Mouse (Mus musculus) kidney, adult 2 months (tissue): Measurements from ENCODE around the gene Igsf9. TPM values are rescaled to one million over a fixed set of nuclear protein-coding genes. Genes with fewer than 3 reads are reported as not detected.

Source experiments
- DNase-seq: peaks from one replicate; pipeline ENCODE4 v3.0.0; 2021
- H3K27ac ChIP-seq: fragments of 200-500 bp; 2 replicates; pipeline ENCODE4 v1.5.1; 2012; ENCODE audit warnings: low read depth, low read length, control low read depth, inconsistent platforms; ENCODE audit not compliant: insufficient read depth
- H3K27me3 ChIP-seq: fragments of 200-500 bp; replicated peaks from 2 replicates; pipeline ENCODE4 v1.6.1; 2012; ENCODE audit warnings: mild to moderate bottlenecking, moderate library complexity, low read length, inconsistent platforms; ENCODE audit not compliant: control insufficient read depth, insufficient read depth
- H3K36me3 ChIP-seq: fragments of 200-500 bp; 2 replicates; pipeline ENCODE4 v1.6.1; 2012; ENCODE audit warnings: mild to moderate bottlenecking, moderate library complexity, low read length, inconsistent platforms; ENCODE audit not compliant: control insufficient read depth, insufficient read depth
- H3K4me1 ChIP-seq: fragments of 200-500 bp; 2 replicates; pipeline ENCODE4 v1.6.1; 2011; ENCODE audit warnings: low read length; ENCODE audit not compliant: control insufficient read depth, insufficient read depth
- H3K4me3 ChIP-seq: fragments of 200-500 bp; 2 replicates; pipeline ENCODE4 v1.5.1; 2011; ENCODE audit warnings: mild to moderate bottlenecking, low read depth, low read length, control low read depth; ENCODE audit not compliant: insufficient read depth
- CTCF ChIP-seq: fragments of 200-500 bp; conservative IDR thresholded peaks from 2 replicates; pipeline ENCODE4 v1.5.1; 2011; ENCODE audit warnings: low read depth, mild to moderate bottlenecking, control low read depth, low read length, moderate library complexity, mixed read lengths; ENCODE audit not compliant: insufficient read depth, insufficient read length
- POLR2A ChIP-seq: fragments of 200-500 bp; IDR thresholded peaks from one replicate; pipeline ENCODE4 v1.6.1; 2011; ENCODE audit warnings: low read depth, low read length, control low read depth
- WGBS: fragments of 180-500 bp; shearing (Covaris S2); methylation state at CpG from one replicate; pipeline ENCODE4 v1.1.7; 2018; 5-methylcytosine and 5-hydroxymethylcytosine counted together
- polyA plus RNA-seq: library from polyadenylated mRNA; depleted of rRNA; stranded (reverse); fragments of >200 nt; gene quantifications from 2 replicates; pipeline ENCODE4 v1.2.3, GENCODE M21; 2012

Gene Igsf9
- polyA plus RNA-seq, 1 experiment: 15.4 TPM

- H3K4me1 ChIP-seq: peaks cover 30% of the 10 kb centered on the region
- peak; percentile 73 for DNase-seq
Observed at GRCm38 (mm10) chr1:172510421-172510972, 28.9 kb downstream of the Igsf9 start.

GRCm38 (mm10) chr1:172512962-172513361 lies 31.4 kb downstream of the Igsf9 start:
- H3K4me1 ChIP-seq: peaks cover 28% of the 10 kb centered on the region
- H3K36me3 ChIP-seq: no peaks in the 10 kb centered on the region
- TF ChIP-seq POLR2A (no peak), CTCF (peak; percentile 18; the same call in 1 of the 2 replicates)
- peak; percentile 87 for DNase-seq
- no peak overlapping the region for H3K4me3 ChIP-seq
- H3K27ac ChIP-seq: peak overlapping the region; percentile 87
- H3K27me3 ChIP-seq: no peaks in the 10 kb centered on the region
- WGBS: 30% methylated on average over 13 of the region's 13 CpGs

More at GRCm38 (mm10) chr1:172510421-172510972, 28.9 kb downstream of the Igsf9 start:
- 25% methylated on average over 13 of the region's 13 CpGs for WGBS
- Histone ChIP-seq H3K27ac (peak overlapping the region; percentile 32; the same call in 1 of the 2 replicates), H3K36me3 (peaks cover 2% of the 10 kb centered on the region; the same call in 1 of the 2 replicates), H3K27me3 (no peaks in the 10 kb centered on the region), H3K4me3 (no peak overlapping the region)
- no peak for TF ChIP-seq CTCF
- no peak for TF ChIP-seq POLR2A

GRCm38 (mm10) chr1:172513525-172514212 lies 32.1 kb downstream of the Igsf9 start:
- Histone ChIP-seq H3K4me1 (peaks cover 24% of the 10 kb centered on the region), H3K4me3 (no peak overlapping the region), H3K36me3 (no peaks in the 10 kb centered on the region), H3K27ac (peak overlapping the region; percentile 87), H3K27me3 (no peaks in the 10 kb centered on the region)
- WGBS: 61% methylated on average over 17 of the region's 17 CpGs
- TF ChIP-seq CTCF: no peak
- no peak for TF ChIP-seq POLR2A
- DNase-seq: peak; percentile 66

- TF ChIP-seq CTCF (no peak), POLR2A (no peak)
- H3K27me3 ChIP-seq: no peaks in the 10 kb centered on the region
- H3K4me3 ChIP-seq: no peak overlapping the region
- WGBS: 67% methylated on average over 4 of the region's 4 CpGs
- peaks cover 21% of the 10 kb centered on the region for H3K4me1 ChIP-seq
- DNase-seq: no peak
- no peaks in the 10 kb centered on the region for H3K36me3 ChIP-seq
- H3K27ac ChIP-seq: peak overlapping the region; percentile 87
Observed at GRCm38 (mm10) chr1:172514213-172514529, 32.6 kb downstream of the Igsf9 start.

GRCm38 (mm10) chr1:172514551-172515268 lies 33.1 kb downstream of the Igsf9 start:
- Histone ChIP-seq H3K27ac (peak overlapping the region; percentile 87), H3K36me3 (no peaks in the 10 kb centered on the region), H3K27me3 (no peaks in the 10 kb centered on the region), H3K4me3 (no peak overlapping the region), H3K4me1 (peaks cover 18% of the 10 kb centered on the region)
- WGBS: 59% methylated on average over 7 of the region's 7 CpGs
- no peak for TF ChIP-seq CTCF
- peak; percentile 66 for DNase-seq

GRCm38 (mm10) chr1:172515396-172515795 lies 33.8 kb downstream of the Igsf9 start:
- Histone ChIP-seq H3K4me3 (no peak overlapping the region), H3K4me1 (peaks cover 12% of the 10 kb centered on the region), H3K27me3 (no peaks in the 10 kb centered on the region), H3K27ac (peak overlapping the region; percentile 78), H3K36me3 (no peaks in the 10 kb centered on the region)
- DNase-seq: peak; percentile 74
- 38% methylated on average over 1 of the region's 1 CpGs for WGBS
- no peak for TF ChIP-seq POLR2A
- no peak for TF ChIP-seq CTCF

GRCm38 (mm10) chr1:172518013-172518412 lies 36.4 kb downstream of the Igsf9 start:
- no peak for DNase-seq
- TF ChIP-seq CTCF: peak; percentile 47
- no peak for TF ChIP-seq POLR2A

More at GRCm38 (mm10) chr1:172518013-172518412, 36.4 kb downstream of the Igsf9 start:
- WGBS: 78% methylated on average over 4 of the region's 4 CpGs
- H3K27me3 ChIP-seq: no peaks in the 10 kb centered on the region
- H3K27ac ChIP-seq: no peak overlapping the region
- H3K4me3 ChIP-seq: no peak overlapping the region
- peaks cover 12% of the 10 kb centered on the region for H3K4me1 ChIP-seq
- H3K36me3 ChIP-seq: no peaks in the 10 kb centered on the region
